Mouse (Mus musculus) frontal cortex, postnatal 14 days (tissue): ENCODE measurements around the gene 1810062G17Rik.
A peak's percentile ranks its signal among the peaks of the same experiment; 100 is the strongest.

Experiments used
- DNase-seq, 2 experiments: peaks; one replicate each; pipeline ENCODE4 v3.0.0; 2022; ENCODE audit warnings: low spot score in 2 of 2

Gene 1810062G17Rik

GRCm38 (mm10) chr3:36505306-36505705 is 29.6 kb downstream of the 1810062G17Rik start:
- no peak for DNase-seq

DNA sequence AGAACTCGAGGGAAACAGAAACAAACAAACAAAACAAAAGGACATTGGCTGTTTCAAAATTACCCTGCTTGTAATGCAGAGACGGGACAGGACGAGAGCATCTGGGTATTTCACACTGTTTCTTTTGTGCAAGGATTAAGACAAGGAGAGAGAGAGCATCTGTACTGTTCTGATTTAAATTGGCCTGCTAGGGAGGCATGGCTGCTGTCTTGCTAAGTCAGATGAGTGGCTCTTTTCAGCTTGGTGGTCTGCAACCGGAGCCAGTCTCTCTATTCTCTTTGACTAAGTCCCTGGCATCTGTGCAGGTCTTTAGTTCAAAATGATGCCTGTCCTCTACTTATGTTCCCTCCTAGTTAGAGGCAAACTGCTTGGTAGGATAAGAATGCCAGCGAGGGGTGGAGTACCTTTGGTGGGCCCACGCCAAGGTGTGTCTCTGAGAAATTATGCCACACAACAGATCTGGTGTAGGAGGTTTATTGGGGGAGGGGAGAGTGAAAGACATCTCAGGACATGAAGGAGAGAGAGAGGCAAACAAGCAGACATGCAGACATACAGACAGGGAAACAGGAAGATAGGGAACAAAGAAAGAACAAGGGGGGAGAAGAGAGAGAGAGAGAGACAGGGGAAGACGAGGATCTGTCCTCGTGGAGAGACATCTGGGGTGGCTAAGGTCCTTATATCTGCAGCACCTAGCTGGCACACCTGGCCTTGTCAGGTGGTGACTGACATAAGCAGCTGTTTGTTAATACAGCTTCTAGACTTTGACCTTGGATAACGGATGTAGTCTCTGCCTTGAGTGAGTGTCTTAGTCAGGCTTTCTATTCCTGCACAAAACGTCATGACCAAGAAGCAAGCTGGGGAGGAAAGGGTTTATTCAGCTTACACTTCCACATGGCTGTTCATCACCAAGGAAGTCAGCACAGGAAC is 30.3 kb downstream of the 1810062G17Rik start:
- no peak for DNase-seq

- DNase-seq: no peak
Observed at GRCm38 (mm10) chr3:36511491-36511890, 35.8 kb downstream of the 1810062G17Rik start.

DNA sequence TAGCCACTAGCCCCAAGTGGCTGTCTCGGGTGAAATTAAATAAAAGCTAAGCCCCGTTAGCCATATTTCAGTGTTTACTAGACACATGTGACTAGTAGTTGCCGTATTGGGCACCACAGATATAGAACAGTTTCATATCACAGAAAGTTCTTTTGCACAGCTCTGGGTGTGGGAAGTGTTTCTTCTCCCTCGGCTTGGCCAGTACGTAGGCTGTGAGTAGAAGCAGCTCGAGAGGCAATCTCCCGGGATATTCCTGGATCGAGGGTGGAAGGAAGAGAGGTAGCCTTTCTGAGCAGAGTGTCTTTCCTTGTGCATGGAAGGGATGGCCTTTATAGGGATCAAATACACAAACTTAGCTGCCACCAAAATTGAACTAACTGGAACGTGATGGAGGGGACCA is 40.5 kb downstream of the 1810062G17Rik start:
- peak in 1 of 2 experiments; percentile 35 for DNase-seq

DNA sequence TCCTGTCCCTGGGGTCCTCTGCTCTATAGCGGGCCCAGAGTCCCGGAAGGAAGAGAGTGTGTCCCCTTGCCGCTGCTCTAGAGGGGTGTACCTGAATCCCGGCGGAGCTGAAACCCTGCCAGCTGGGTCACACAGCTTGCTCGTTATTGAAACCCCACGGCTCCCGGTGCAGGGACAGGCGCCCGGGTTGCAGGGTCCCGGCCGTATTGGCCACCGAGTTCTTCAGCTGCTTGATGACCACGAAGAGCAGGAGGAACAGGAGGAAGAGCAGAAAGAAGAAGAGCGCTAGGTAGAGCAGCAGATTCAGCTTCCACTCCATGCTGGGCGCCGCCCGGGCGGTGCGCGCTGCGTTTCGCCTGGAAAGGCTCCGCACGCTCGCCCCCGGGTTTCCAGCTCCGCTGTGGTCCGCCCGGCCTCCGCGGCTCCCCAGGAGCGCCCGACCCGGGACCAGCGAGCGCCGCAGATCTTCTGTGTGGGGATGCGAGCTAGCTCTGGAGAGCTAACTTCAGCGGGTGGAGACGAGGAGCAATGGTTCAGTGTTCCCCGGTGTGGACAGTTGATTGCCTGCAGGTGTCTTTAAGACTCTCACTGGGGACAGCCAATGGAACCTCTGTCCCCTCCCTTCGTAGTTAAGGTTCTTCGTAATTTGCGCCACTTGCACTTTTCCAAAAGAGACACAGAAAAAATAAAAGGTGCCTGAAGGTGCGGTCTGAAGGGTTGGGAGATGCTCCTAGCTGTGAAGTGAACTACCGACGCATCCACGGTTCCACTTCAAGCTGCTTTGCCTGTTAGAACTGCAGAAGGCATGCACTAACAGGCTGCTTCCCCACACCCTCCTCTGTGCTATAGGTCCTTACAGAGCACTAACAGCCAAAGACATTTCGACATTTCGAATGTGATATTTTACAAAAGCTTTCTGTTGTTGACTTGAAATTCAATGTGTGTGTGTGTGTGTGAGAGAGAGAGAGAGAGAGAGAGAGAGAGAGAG is 45.6 kb downstream of the 1810062G17Rik start, which contains the start of gene Gm11549:
Gene Gm11549 (minus strand): TSS at position 741 of the 988 bp plus-strand sequence.
- peak in 1 of 2 experiments; percentile 35 for DNase-seq

- DNase-seq: no peak
Observed at GRCm38 (mm10) chr3:36522137-36522536, 46.4 kb downstream of the 1810062G17Rik start.

DNA sequence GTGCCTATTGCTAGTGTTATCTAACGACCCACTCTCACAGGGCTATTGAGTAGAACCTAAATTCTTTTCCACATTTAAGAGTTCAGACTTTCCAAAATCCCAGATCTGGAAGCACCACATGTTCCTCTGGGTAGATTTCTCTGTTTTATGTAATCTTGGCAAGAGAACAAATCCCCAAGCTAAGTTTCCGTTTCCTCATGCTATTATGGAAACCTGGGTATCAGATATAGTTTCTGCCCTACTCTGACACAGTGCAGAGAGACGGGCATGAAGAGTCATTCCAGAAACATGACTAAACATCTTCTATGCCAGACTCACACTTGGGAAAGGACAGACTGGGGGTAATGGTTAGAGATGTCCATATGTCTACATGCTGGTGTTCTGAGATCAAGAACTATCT is 48.7 kb downstream of the 1810062G17Rik start:
- DNase-seq: no peak

DNA sequence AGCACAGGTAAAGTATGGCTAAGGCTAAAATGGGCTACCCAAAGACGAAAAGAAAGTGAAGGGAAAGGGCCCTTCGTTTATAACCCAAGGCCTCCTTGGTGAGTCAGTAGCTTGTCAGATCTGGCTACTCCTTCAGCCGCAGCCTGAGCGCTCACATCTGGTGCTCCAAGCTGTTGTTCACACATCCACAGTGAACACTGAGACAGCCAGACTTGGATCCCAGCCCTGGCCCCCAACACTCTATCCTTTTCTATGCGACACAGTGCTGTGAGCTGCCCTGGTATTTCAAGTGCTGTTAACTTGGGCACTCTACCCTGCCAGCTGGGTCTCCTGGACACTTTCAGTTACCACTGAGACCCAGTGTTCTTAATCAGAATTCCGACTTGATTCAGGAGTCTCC is 54.6 kb downstream of the 1810062G17Rik start:
- peak; percentile 48 to 73 for DNase-seq

- DNase-seq: no peak
Observed at GRCm38 (mm10) chr3:36530781-36531180, 55.0 kb downstream of the 1810062G17Rik start.

GRCm38 (mm10) chr3:36531242-36531641 is 55.5 kb downstream of the 1810062G17Rik start:
- no peak for DNase-seq
